Mouse (Mus musculus): Measurements from ENCODE around the gene Adgrf5.
A peak's percentile ranks its signal among the peaks of the same experiment; 100 is the strongest.

Gene Adgrf5

DNA sequence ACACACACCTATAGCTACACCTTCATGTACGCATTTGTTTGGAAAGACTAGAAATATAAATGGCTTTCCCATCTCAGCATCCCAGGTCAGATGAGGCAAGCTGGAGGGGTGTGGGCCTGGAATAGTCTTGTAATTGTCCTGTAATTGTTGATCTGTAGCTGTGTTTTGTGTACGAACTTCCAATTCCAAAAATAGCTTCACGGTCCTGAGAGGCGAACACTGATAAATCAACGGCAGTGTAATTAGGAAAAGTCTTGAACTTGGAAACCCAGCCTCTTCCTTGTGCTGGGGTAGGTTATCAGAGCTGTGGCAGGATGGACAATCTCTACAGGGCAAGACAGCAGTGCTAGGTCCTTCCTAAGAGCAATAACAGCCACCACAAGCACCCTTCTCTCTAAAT lies 18.5 kb downstream of the Adgrf5 start:
- no peak for DNase-seq (ENCODE audit: low spot score in 2 of 2)

DNA sequence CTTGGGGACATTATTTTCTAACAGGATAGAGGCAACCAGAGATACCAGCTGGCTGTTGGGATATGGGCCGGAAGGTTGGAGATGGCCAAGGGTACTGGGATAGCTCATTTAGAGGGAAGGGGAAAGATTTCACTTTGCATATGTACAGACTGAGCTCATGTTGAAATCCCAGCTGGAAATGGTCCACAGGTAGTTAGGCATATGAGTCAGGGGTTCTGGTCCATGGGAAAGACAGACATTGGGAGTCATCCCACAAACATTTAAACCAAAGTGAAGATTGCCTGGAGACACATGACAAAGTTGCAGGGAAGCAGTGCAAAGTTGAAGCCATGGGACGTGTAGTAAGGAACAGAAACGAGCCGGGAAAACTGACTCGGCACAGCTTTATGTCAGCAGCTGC lies 26.1 kb downstream of the Adgrf5 start:
- no peak for DNase-seq (ENCODE audit: low spot score in 2 of 2)

DNA sequence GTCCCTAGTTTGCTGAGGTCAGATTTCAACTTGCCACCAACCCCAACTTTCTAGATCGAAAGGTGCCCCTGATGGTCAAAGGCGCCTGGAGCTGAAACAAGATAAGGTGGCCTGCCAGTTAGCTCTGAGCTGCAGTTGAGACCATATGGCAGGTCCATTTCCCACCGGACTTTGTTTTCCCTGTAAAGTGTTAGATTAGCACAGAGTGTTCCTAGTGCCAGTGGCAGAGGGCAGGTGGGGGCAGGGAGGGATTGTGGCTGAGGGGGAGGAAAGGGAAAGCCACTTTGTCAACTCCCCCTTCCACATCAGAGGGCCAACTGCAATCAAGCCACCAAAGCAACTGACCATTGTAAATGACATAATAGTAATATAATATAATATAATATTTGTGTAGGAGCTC lies 26.9 kb downstream of the Adgrf5 start:
- no peak for DNase-seq (ENCODE audit: low spot score in 2 of 2)

DNA sequence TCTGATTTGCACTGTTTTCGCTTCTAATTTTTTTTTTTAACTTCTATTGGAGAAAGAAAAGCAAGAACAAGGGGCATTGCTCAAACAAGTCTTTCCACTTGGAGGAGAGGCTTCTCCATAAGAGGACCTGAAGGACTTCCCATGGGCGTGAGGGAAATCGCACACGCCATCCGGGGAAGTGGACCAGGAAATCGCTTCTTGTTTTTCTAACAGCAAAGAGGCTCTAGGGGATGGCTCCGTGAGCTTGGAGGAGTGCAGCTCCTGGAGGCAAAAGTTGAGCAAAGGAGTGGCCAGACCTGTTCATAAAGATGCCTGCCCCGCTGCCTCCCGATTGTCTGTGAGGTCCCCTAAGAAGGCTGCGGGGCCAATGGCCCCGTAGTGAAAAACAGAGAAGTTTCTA lies 29.0 kb downstream of the Adgrf5 start:
- DNase-seq (ENCODE audit: low spot score in 2 of 2) = no peak

DNA sequence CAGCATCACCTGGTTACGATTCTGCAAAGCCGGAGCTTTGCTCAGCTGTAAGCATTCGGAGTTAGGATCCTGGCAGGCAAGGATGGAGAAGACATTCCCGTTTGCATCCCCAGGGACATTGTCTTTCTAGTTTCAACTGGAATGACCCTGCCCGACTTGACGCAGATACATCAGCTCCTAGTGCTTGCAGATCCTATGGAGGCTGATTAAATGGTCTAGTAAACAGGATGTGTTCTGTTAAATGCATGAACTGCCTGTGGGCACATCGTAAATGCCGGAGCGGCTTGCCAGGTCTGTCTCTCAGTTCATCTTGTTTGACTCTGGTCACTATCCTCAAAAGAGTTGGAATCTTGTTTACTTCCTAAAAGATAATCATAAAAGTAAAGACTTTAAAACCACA lies 31.9 kb downstream of the Adgrf5 start:
- no peak for DNase-seq (ENCODE audit: low spot score in 2 of 2)

DNA sequence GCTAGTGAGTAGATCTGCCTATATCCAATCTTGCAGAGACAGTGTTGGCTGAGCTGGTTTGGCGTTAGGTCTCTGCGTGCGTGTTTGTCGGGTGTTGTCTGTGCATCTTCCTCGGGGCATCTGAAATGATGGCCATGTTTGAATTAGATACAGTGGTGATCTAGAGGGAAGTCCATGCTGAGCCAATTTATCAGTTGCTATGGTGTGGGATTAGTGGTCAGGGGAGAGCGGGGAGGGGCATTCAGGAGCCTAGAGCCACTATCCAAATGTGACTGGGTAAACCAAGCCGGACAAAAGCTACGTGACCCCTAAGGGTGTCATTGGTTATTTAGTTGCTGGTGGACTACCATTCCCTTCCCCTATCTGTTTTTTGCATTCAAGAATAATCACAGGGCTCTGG lies 33.4 kb downstream of the Adgrf5 start:
- no peak for DNase-seq (ENCODE audit: low spot score in 2 of 2)

DNA sequence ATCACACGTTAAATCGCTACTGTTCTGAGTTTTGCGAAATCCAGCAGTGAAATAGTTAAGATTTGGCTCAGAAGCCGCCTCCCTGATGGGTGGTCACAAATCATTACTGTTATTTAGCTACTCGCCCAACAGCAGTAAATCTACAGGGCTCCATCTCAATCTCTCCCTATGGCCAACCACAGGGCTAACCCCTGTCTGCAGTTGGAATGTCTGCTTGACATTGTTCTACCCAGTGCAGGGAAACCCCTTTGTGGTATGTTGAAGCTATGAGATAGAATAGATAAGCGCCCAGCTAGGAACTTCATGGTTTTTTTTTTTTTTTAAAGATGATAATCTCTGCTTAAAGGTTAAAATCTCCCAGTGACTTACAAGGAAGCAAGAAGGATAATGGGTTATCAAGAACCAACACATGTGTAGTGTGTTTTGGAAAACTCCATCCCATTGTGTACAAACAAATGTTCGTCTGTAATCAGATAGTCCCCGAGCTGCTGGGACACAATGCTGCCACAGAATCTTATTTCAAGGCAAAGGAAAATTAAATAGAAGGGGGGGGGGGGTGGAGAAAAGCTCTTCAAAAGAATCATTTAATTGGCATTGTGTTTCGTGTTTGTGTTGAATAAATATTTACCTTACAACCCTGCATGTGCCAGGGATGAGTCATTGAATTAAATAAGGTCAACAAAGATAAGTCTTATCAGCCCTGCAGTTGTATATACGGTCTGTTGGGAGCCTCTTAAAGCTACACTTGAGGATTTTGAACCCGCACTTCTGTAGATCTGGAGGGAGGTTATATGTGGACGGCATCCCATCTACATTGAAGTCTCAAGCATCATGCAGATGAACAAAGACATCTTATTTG lies 35.4 kb downstream of the Adgrf5 start:
- DNase-seq (ENCODE audit: low spot score in 2 of 2) = no peak

DNA sequence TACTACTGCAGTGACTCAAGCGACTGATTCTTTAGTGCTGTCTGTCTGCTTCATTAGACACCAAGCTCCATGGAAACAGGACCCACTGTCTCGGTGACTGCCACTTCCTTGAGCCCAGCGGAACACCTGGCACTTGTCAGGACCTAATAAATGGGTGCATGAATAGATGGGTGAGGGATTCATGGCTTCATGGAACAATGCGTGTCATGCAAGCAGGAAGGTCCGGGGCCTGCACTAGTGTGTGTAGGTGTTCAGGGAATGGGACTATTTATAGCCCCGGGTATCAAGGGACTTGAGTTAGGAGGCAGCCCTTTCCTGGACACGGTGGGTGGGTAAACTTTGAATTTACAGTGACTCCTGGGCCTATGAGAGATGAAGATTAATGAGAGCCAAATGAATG lies 38.4 kb downstream of the Adgrf5 start:
- no peak for DNase-seq (ENCODE audit: low spot score in 2 of 2)

DNA sequence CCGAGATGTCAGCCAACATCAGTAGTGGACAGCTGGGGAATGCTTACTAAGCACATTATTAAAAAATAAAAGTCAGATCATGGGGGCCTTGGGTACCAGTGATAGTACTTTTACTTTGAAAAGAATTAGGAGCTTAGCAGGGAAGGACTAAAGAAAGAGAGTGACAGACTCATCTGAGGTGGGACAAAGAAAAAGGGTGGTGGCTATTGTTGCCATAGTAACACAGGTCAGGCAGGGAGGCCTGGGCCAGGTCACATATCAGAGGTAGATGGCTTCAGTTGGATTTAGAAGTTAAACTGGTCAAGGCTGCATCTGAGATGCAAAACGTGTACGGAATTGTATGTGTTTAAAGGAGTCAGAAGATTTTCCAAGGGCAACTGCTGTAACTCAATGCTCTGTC lies 38.9 kb downstream of the Adgrf5 start:
- DNase-seq (ENCODE audit: low spot score in 2 of 2) = no peak

DNA sequence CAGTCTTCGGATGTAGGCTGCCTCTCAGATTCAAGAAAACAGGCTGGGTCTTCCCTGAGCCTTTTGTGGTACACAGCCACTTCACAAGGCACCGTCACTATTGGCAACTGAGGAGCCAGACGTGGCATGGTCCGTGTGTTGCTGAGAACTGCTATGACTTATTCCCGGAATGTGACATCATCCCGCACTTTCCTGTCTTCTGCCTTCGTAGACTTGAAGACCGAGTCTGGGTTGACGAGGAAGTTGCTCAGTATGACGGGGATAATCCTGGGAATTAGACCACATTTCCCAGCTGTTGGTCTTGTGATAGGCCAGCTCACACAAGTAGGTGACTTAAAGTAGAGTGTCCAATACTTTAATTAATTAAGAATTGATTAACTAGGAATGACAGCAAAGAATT lies 40.2 kb downstream of the Adgrf5 start:
- no peak for DNase-seq (ENCODE audit: low spot score in 2 of 2)

DNA sequence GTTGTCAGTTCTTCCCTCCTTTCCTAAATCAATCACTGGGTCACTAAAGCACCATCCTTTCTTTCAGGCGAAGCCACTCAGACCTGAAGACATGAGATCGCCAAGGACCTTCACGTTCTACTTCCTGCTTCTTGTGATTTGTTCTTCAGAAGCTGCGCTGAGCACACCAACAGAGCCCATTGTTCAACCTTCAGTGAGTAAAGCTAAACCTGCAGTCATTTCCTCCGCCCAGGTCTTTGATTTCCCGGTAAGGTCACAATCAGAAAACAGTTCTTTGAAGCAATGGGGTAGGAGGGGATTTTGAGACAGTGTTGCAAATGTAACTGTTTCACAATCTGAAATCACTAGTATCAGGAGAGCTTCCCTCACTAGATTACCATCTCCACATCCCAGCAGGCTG lies 43.6 kb downstream of the Adgrf5 start:
- no peak for DNase-seq (ENCODE audit: low spot score in 2 of 2)

DNA sequence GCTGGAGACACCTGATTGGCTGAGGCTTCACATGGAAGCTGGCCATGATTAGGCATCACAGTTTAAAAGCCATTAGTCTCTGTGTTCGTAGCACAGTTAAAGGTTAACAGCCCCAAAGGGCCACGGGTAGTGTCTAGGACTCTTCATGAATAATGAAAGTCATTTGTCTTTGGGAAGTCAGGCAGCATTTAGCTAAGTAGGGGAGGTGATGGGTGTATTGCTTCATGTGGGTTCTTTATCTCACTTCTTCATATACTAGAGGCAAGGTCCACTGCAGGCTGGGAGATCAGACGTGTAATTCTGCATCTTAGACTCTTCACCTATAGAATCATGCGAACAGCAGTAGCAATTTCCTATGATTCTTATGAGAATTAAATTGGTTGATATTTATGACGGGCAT lies 44.2 kb downstream of the Adgrf5 start:
- DNase-seq (ENCODE audit: low spot score in 2 of 2) = no peak

DNA sequence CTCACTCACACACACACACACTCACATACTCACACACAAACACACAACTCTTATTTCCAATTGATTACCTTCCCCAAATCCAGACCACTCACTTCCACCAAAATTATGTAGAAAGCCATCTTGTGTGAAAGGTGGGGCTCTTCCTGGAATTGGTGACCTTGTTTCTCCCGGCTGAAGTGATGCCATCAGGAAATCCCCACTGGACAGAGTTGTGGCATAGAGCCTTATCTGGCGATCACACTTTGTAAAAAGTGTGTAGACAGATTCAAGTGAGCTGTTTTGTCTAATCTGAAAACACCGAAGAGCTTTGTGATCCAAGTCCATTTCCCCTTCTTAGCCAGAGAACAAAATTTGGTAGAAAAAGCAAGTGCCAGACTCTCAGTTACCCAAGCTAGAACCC lies 46.1 kb downstream of the Adgrf5 start:
- no peak for DNase-seq (ENCODE audit: low spot score in 2 of 2)

DNA sequence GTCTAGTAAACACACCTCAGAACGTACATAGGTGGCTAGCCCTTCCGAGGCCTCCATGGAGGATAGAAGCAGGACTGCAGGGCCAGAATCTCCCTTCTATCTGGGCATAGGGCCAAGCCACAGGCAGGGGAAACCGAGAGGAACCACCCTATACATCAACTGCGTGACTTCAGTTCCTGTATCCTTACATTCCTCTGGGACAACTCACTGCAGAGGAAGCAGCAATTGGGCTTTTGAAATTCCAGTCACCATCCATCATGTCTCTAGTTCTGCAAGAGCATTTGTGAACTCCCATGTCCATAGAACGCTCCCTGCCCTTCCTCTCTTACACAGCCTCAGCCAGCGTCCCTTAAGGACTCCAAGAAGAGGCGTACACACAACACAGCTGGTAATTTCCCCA lies 47.3 kb downstream of the Adgrf5 start:
- no peak for DNase-seq (ENCODE audit: low spot score in 2 of 2)

DNA sequence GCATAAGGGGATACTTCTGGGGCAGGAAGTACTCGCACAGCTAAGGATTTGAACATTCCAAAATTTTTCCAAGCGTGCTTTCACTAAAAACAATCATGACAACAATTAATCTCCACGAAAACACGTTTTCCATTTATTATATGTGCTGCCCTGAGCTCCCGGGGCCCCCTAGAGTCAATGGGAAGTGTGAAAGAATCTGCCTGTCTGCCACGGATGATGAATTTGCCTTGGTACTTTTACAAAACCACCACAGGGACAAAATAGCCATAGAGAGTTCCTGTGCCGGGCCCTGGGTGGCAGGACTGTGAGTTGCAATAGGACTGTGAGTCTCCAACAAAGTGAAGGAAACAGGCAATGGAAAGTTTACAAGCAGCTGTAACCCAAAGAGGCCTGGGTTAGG lies 52.9 kb downstream of the Adgrf5 start:
- no peak for DNase-seq (ENCODE audit: low spot score in 2 of 2)

DNA sequence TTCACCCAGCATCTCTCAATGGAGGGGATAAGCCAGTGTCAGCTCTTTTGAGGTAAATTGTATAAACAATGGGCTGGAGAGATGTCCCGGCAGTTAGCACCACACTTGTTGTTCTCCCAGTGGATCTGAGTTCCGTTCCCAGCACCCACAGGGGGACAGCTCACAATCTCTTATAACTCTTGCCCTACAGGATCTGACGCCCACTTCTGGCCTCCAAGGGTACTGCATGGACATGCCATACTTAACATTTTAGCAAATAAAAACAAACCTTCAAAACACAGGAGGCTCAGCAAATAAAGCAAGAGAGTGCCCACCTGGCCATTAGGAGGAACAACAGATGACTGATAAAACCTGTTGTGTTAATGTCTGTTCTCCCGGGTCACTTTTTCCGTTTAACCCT lies 59.0 kb downstream of the Adgrf5 start:
- no peak for DNase-seq (ENCODE audit: low spot score in 2 of 2)

DNA sequence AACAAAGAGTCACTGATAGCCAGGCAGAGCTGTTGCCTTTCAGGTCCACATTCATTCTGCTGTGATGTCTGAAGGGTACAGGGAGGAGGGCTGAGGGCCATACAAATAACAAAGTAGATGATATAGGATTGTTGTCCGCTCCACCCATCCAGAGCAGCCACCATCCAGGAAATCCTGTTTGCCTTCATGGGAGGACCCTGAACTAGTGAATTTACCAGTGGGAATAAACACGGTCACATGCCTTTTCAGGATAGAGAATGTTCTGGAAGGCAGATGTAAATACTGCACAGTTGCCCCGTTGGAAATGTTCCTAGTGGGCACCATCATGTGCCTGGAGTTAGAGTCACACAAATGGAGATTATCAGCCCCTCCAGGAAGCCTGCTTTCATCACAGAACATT lies 60.1 kb downstream of the Adgrf5 start:
- no peak for DNase-seq (ENCODE audit: low spot score in 2 of 2)

DNA sequence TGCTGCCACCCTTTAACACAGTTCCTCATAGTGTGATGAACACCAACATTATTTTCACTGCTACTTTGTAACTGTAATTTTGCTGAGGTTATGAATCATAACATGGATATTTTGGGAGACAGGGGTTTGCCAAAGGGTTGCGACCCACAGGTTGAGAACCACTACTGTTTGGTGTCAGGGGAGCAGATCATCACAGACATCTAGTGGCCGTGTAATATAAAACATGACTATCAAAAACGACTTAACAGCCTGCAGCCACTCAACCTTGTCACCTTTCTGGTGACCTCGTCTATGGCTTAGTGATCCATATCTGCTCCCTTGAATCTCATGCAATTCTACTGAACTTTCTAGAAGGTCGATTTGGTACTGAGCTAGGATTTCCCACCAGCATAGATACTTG lies 63.7 kb downstream of the Adgrf5 start:
- no peak for DNase-seq (ENCODE audit: low spot score in 2 of 2)

DNA sequence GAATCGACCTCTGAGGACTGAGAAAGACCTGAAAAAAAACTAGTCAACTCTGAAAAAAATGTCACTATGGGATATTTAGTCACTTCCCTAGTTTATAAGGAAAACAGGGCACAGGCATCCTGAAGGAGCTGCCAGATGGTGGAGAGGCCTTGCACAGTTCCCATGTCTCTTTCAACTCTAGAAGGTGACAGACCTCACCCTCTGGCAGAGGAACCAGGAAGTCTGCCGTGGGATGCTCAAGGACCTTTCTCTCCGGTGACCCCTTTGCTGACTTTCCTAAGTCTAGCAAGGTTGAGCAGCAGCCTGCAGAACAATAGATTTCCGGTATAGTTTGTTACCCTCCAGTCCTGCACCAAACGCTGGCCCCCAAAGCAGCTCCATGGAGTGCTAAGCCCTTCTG lies 71.4 kb downstream of the Adgrf5 start:
- no peak for DNase-seq (ENCODE audit: low spot score in 2 of 2)

DNA sequence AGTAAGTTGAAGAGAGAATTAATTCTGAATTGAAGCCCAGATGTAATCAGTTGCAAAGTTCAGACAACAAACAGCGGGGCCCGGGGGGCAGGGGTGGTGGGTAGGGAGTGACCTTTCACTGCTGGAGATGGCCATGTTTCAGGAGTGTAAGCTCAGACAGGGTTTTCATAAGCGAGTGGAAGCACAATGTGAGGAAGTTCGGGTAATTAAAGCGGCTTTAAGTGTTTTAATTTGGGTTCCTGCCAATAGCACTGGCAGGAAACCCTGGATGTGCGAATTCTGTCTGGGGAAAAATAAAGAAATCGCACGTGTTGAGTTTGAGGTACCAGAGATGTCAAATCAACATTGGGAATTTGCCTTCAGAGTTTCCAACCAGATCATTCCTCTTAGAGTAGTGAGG lies 74.2 kb downstream of the Adgrf5 start:
- DNase-seq (ENCODE audit: low spot score in 2 of 2) = no peak

DNA sequence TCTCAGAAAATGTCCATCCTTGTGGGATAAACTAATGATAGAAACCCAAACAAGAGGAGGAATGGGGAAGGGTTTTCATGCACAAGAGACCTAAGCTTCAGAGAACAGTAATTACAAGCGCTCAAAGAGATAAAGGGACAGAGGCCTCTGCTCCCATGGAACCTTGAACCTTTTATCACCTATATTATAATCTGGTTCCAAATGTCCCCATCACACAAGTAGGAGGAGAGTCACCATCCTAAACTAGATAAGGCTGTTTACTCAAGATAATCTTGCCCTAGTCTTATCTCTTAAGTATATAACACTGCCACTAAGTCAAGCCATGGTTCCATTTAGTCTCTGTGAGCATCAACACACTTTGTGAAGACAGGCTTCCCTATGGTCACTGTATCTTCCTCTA lies 91.0 kb downstream of the Adgrf5 start:
- DNase-seq (ENCODE audit: low spot score in 2 of 2) = no peak

DNA sequence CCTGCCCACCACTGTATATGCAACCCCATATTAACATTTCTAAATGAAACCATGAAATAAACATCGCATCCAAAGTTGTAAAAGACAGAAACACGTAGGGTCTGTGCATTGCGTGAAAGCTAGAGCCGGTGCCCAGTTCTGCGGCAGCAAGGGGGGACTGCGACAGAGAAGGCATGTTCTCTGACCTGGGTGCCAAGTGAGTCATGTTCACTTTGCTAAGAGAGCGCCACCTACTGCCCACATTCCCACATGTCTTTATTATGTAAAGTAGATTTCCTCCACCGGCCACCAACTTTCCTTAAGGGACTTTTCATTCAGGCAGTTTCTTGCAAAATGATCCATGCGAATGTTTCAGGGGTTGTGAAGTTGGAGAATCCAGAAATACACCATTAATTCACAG lies 98.3 kb downstream of the Adgrf5 start:
- DNase-seq (ENCODE audit: low spot score in 2 of 2) = peak; percentile 58 to 65

DNA sequence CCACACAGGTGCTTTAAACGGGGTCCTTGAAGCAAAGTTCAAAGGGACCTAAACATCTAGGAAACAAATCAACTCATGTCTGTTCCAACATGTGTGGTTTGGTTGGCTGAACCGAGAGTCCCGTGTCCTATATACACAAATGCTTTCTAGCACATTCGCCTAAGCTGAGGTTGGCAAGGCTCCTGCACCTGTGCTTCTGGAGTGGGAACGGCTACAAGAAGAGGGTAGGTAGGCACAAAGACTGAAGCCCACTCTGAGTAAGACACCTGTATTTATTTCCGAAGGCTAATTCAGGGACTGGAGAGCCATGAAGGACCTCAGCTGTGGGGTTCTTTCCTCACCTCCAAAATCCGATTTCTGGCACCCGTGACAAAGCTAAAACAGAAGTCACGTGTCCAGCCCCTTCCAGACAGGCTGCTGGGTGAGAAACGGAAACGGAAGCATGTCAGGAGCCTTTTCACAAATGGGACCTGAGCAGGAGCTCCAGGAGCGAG lies 99.5 kb downstream of the Adgrf5 start:
- DNase-seq (ENCODE audit: low spot score in 2 of 2) = no peak

Data from frontal cortex, postnatal 25 days (tissue).